Mouse (Mus musculus) right cerebral cortex, postnatal 36 days (tissue): ENCODE data around the gene Znrf4.
"Not testable (repeated sequence)": the region's sequence is repeated elsewhere in the genome, so short reads cannot be mapped to it uniquely, and the experiment has no call there.

ENCODE experiments used
- DNase-seq, 2 experiments: peaks; one replicate each; pipeline ENCODE4 v3.0.0; 2022; ENCODE audit warnings: low spot score in 2 of 2, mixed read lengths in 1 of 2

Gene Znrf4

GRCm38 (mm10) chr17:56524943-56525342, 12.7 kb upstream of the Znrf4 start:
- DNase-seq: no peak

- no peak for DNase-seq
Observed at GRCm38 (mm10) chr17:56522744-56523143, 10.5 kb upstream of the Znrf4 start.

GRCm38 (mm10) chr17:56515690-56516410, 3.6 kb upstream of the Znrf4 start:
- no peak for DNase-seq

GRCm38 (mm10) chr17:56514916-56515315, 2.7 kb upstream of the Znrf4 start:
- DNase-seq: no peak

GRCm38 (mm10) chr17:56514330-56514729, 2.1 kb upstream of the Znrf4 start:
- DNase-seq: no peak

- DNase-seq: no peak
Observed at GRCm38 (mm10) chr17:56511707-56512090, 532 bp downstream of the Znrf4 start.

- DNase-seq: no peak
Observed at GRCm38 (mm10) chr17:56510970-56511706, 1.1 kb downstream of the Znrf4 start.

- no peak for DNase-seq
Observed at GRCm38 (mm10) chr17:56510473-56510969, 1.7 kb downstream of the Znrf4 start.

GRCm38 (mm10) chr17:56509707-56510472, 2.3 kb downstream of the Znrf4 start:
- no peak for DNase-seq

- no peak for DNase-seq
Observed at GRCm38 (mm10) chr17:56509021-56509640, 3.1 kb downstream of the Znrf4 start.

GRCm38 (mm10) chr17:56507161-56508068, 4.8 kb downstream of the Znrf4 start:
- DNase-seq: peak; percentile 97 to 99

GRCm38 (mm10) chr17:56506417-56507065, 5.7 kb downstream of the Znrf4 start:
- no peak for DNase-seq

GRCm38 (mm10) chr17:56505401-56505800, 6.8 kb downstream of the Znrf4 start:
- DNase-seq: no peak

- peak; percentile 52 to 54 for DNase-seq
Observed at GRCm38 (mm10) chr17:56502526-56502925, 9.7 kb downstream of the Znrf4 start.

- DNase-seq: not testable (repeated sequence)
Observed at GRCm38 (mm10) chr17:56501635-56502400, 10.4 kb downstream of the Znrf4 start.

- DNase-seq: no peak
Observed at GRCm38 (mm10) chr17:56499229-56499628, 13.0 kb downstream of the Znrf4 start.

GRCm38 (mm10) chr17:56494480-56494879, 17.8 kb downstream of the Znrf4 start:
- peak in 1 of 2 experiments; percentile 62 for DNase-seq

- DNase-seq: peak; percentile 73 to 86
Observed at GRCm38 (mm10) chr17:56493841-56494240, 18.4 kb downstream of the Znrf4 start.

GRCm38 (mm10) chr17:56490438-56491152, 21.6 kb downstream of the Znrf4 start:
- peak; percentile 64 to 75 for DNase-seq
